Mouse (Mus musculus) retina, postnatal 1 day (tissue): ENCODE data around the gene Gm14393.
"Not testable (repeated sequence)": the region's sequence is repeated elsewhere in the genome, so short reads cannot be mapped to it uniquely, and the experiment has no call there.

Source experiments
- DNase-seq: peaks from one replicate; pipeline ENCODE4 v3.0.0-alpha.2; 2012

The Gm14393 gene

DNA sequence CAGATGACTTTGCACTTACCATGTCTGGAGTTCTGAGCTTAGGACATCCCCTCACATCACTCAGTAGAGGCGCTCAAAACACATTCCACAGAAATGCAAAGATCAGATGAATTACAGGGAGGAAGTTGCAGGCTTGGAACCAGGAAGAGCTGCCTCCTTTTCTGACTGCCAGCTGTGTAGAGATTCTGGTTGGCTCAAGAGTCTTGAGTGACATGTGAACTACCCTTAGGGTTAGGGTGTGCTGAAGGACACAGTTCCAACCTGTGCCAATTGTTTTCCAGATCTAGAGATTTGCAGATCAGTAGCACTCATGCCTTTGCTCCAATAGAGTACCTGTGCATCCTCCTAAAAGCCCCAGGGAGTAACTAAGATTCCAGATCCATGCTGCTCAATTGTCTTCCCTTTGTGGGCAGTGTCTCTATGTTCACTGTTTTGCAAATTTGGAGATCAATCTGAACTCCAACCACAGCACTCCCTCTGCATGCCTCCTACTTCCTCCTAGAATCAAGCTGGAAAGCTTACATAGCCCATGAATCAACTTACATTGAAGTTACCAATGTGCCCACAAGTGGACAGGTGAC lies at the start of gene Gm14393:
TSS of gene Gm14393 (minus strand) at position 101 of the 581 bp plus-strand sequence.
- DNase-seq: not testable (repeated sequence)

DNA sequence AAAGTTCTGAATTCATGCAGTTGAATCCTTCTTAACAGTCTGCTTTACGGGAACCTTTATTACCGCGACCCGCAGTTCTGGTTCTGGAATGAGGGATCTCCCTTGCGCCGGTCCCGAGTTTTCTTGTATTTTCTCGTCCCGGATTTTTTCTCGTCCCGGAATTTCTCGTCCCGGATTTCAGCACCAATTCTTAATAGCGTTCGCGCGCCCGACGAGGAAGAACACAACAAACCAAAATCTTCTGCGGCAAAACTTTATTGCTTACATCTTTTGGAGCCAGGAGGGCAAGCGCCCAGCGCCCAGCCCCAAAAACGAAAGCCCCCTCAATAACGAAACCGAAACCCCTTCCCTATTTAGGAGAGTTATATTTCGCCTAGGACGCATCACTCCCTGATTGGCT lies 23.3 kb downstream of the Gm14393 start:
- DNase-seq: not testable (repeated sequence)
